Mouse (Mus musculus): ENCODE data around the gene Fbxo42. TPM values are rescaled to one million over a fixed set of nuclear protein-coding genes. Genes with fewer than 3 reads are reported as not detected.

Fbxo42 gene
- polyA plus RNA-seq, 1 experiment from 2014 or later, result 31.9 TPM

DNA sequence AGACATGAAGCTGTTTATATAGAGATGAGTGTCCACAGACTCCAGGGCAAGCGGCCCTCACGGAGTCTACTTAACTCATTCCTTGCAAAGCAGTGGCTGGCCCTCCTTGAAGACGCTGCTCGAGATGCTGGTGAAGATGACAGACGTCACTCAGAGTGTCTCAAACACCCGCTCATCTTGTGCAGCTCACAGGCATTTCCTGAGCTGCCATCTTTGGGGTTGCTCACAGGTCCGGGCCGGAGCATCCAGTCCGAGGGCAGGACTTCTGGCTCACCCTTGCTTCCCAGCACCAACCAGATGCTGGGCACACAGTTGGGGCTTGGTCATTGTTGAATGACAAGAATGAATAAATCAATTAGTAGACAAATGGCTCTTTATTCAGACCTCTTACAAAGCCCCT is 65.2 kb downstream of the Fbxo42 start:
- H3K4me3 ChIP-seq (replicated peaks; ENCODE audit: low read depth, low read length), result no peak overlapping the region
- H3K4me1 ChIP-seq (ENCODE audit: control insufficient read depth, insufficient read depth, low read length), result peaks cover 14% of the 10 kb centered on the region
- no peaks in the 10 kb centered on the region for H3K27me3 ChIP-seq (ENCODE audit: control insufficient read depth, insufficient read depth, low read length)
- H3K4me2 ChIP-seq (ENCODE audit: low read length), result no peak overlapping the region
- WGBS, result 83% methylated on average over 9 of the region's 9 CpGs
- no peaks in the 10 kb centered on the region for H3K36me3 ChIP-seq (ENCODE audit: control insufficient read depth, insufficient read depth, low read length)
- no peak for DNase-seq
- H3K9ac ChIP-seq (replicated peaks; ENCODE audit: low read length), result no peak overlapping the region; the same call in 1 of the 2 replicates
- H3K27ac ChIP-seq (replicated peaks; ENCODE audit: low read depth, low read length), result no peak overlapping the region
- no peaks in the 10 kb centered on the region for H3K9me3 ChIP-seq (ENCODE audit: control insufficient read depth, low read length)
- ATAC-seq (ENCODE audit: low FRiP score, low TSS enrichment), result no peak

DNA sequence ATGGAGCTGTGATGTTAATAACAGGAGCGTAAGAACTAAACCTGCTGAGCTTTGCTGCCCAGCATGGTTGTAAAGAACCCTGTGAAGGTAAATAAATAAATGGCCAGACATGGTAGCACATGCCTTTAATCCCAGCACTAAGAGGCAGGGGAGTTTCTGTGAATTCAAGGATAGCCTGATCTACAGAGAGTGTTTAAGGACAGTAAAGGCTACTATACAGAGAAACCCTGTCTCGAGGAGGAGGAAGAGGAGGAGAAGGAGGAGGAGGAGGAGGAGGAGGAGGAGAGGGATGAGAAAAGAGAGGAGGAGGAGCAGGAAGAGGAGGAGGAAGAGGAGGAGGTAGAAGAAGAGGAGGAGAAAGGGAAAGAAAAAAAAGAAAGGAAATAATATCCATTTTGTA is 65.6 kb downstream of the Fbxo42 start:
- peak; percentile 18; the same call in 1 of the 2 replicates for ATAC-seq (ENCODE audit: low FRiP score, low TSS enrichment)
- Histone ChIP-seq H3K4me3 (replicated peaks; ENCODE audit: low read depth, low read length) (peak overlapping the region; percentile 54), H3K27me3 (ENCODE audit: control insufficient read depth, insufficient read depth, low read length) (no peaks in the 10 kb centered on the region), H3K4me2 (ENCODE audit: low read length) (peak overlapping the region; percentile 92), H3K9me3 (ENCODE audit: control insufficient read depth, low read length) (no peaks in the 10 kb centered on the region), H3K9ac (replicated peaks; ENCODE audit: low read length) (peak overlapping the region; percentile 64; the same call in 1 of the 2 replicates), H3K27ac (replicated peaks; ENCODE audit: low read depth, low read length) (peak overlapping the region; percentile 69), H3K36me3 (ENCODE audit: control insufficient read depth, insufficient read depth, low read length) (no peaks in the 10 kb centered on the region), H3K4me1 (ENCODE audit: control insufficient read depth, insufficient read depth, low read length) (peaks cover 14% of the 10 kb centered on the region)
- WGBS, result 37% methylated on average over 2 of the region's 2 CpGs
- no peak for DNase-seq

DNA sequence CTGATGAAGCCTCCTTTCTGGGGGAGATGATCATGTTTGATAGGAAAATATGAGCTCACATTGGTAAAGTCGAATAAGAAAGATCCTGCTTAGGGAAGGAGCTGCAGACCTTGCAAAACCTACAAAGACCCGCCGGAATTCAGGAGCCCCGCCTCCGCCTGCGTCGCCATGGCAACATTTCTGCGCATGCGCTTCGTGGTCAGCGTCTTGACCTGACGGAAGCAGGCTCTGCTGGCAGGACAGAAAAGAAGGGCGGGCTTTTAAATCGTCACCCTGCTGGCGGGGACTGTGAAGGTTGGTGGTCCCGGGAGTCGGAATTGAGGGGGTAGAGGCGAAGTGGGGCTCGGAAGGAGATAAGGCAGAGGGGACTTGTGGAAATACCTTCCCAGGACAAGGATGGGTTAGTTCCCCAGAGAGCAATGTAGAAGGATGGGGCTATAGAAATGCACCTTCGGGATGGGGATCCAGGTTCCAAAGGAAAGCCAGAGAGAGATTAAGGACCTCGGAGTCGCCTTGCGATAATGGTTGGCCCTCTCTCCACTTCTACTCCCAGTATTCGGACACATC is 66.1 kb downstream of the Fbxo42 start, which contains the start of gene Rsg1:
Gene Rsg1 (plus strand): TSS at position 187 of the 567 bp plus-strand sequence.
- Histone ChIP-seq H3K27ac (replicated peaks; ENCODE audit: low read depth, low read length) (peak within 1 kb of the TSS; percentile 69), H3K27me3 (ENCODE audit: control insufficient read depth, insufficient read depth, low read length) (no peaks in the 10 kb centered on the region), H3K4me3 (replicated peaks; ENCODE audit: low read depth, low read length) (peak within 1 kb of the TSS; percentile 54), H3K9me3 (ENCODE audit: control insufficient read depth, low read length) (no peaks in the 10 kb centered on the region), H3K4me1 (ENCODE audit: control insufficient read depth, insufficient read depth, low read length) (peaks cover 14% of the 10 kb centered on the region), H3K9ac (replicated peaks; ENCODE audit: low read length) (peak within 1 kb of the TSS; percentile 64), H3K4me2 (ENCODE audit: low read length) (peak within 1 kb of the TSS; percentile 92), H3K36me3 (ENCODE audit: control insufficient read depth, insufficient read depth, low read length) (no peaks in the 10 kb centered on the region)
- WGBS, result under 1% methylated on average over 24 of the region's 24 CpGs
- ATAC-seq (ENCODE audit: low FRiP score, low TSS enrichment) (peak; percentile 72), DNase-seq (peak; percentile 98)

DNA sequence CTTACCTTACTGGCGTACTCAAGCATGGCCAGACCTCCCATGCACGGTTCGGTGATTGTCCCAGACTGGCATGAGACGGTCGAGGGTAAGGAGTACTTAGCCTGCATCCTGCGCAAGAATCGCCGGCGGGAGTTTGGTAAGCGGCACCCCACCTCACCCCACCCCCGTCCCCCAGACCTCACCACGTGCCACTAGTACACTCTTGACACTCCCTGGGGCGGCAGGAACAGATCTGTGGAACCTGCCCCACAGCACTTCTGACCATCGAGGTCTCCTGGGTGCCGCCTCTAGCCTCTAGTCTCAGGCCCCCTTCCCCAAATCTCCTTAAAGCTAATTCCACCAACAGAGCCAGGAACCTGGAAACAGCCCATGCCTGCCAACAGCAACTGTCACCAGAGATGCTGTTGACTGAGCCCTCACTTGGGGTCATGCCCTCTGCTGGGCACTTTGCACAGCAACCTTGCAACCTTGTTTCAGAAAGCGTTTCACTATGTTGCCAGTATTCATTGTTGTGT is 66.7 kb downstream of the Fbxo42 start:
- ATAC-seq (ENCODE audit: low FRiP score, low TSS enrichment) (peak; percentile 55), DNase-seq (peak; percentile 44)
- Histone ChIP-seq H3K4me1 (ENCODE audit: control insufficient read depth, insufficient read depth, low read length) (peaks cover 14% of the 10 kb centered on the region), H3K9ac (replicated peaks; ENCODE audit: low read length) (peak overlapping the region; percentile 64), H3K4me2 (ENCODE audit: low read length) (peak overlapping the region; percentile 92), H3K27me3 (ENCODE audit: control insufficient read depth, insufficient read depth, low read length) (no peaks in the 10 kb centered on the region), H3K9me3 (ENCODE audit: control insufficient read depth, low read length) (no peaks in the 10 kb centered on the region), H3K27ac (replicated peaks; ENCODE audit: low read depth, low read length) (peak overlapping the region; percentile 69; the same call in 1 of the 2 replicates), H3K4me3 (replicated peaks; ENCODE audit: low read depth, low read length) (peak overlapping the region; percentile 54), H3K36me3 (ENCODE audit: control insufficient read depth, insufficient read depth, low read length) (no peaks in the 10 kb centered on the region)
- WGBS, result 1% methylated on average over 16 of the region's 16 CpGs

DNA sequence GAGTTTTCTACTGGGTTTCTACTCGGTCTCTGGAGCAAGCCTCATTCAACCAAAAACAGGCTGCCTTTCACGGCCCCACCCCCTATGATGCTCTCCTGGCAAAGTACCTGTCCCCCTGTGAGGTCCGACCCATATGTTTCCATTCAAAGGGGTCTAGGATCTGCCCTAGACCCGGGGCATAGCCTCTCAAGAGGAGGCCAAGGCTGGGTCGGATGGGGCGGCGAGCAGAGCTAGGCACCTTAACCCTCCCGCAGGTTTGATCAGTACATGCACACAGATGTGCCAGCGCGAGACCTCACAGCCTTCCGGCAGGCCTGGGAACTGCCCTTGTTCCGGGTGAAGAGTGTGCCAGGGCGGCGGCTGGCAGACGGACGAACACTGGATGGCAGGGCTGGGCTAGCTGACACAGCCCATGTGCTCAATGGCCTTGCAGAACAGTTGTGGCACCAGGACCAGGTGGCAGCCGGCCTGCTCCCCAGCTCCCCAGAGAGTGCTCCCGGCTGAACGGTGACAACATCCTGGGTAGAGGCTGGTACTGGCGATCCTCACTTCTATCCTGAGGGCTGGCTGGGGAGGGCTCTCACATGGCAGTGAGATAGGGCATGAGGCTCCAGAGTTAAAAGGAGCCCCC is 72.0 kb downstream of the Fbxo42 start:
- H3K27me3 ChIP-seq (ENCODE audit: control insufficient read depth, insufficient read depth, low read length), result no peaks in the 10 kb centered on the region
- DNase-seq (no peak), ATAC-seq (ENCODE audit: low FRiP score, low TSS enrichment) (no peak)
- H3K4me3 ChIP-seq (replicated peaks; ENCODE audit: low read depth, low read length), result no peak overlapping the region
- no peak overlapping the region for H3K9ac ChIP-seq (replicated peaks; ENCODE audit: low read length)
- H3K4me1 ChIP-seq (ENCODE audit: control insufficient read depth, insufficient read depth, low read length), result peaks cover 1% of the 10 kb centered on the region; the same call in 1 of the 2 replicates
- WGBS, result 84% methylated on average over 20 of the region's 20 CpGs
- no peak overlapping the region for H3K4me2 ChIP-seq (ENCODE audit: low read length)
- no peaks in the 10 kb centered on the region for H3K9me3 ChIP-seq (ENCODE audit: control insufficient read depth, low read length)
- H3K27ac ChIP-seq (replicated peaks; ENCODE audit: low read depth, low read length), result no peak overlapping the region
- no peaks in the 10 kb centered on the region for H3K36me3 ChIP-seq (ENCODE audit: control insufficient read depth, insufficient read depth, low read length)

DNA sequence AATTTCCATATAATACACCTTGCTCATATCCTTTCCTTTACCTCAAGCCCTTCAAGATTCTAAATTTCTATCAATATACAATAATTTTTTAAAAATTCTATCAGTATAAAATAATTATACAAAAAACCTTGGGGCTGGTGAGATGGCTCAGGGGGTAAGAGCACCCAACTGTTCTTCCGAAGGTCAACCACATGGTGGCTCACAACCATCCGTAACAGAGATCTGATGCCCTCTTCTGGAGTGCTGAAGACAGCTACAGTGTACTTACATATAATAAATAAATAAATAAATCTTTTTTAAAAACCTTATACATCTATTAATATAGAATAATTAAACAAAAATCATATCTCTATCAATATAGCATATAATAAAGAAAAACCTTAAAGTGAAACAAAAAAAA is 74.1 kb downstream of the Fbxo42 start:
- no peak overlapping the region for H3K9ac ChIP-seq (replicated peaks; ENCODE audit: low read length)
- no peaks in the 10 kb centered on the region for H3K27me3 ChIP-seq (ENCODE audit: control insufficient read depth, insufficient read depth, low read length)
- ATAC-seq (ENCODE audit: low FRiP score, low TSS enrichment) (no peak), DNase-seq (no peak)
- no peaks in the 10 kb centered on the region for H3K36me3 ChIP-seq (ENCODE audit: control insufficient read depth, insufficient read depth, low read length)
- no peak overlapping the region for H3K4me3 ChIP-seq (replicated peaks; ENCODE audit: low read depth, low read length)
- H3K4me2 ChIP-seq (ENCODE audit: low read length), result no peak overlapping the region
- H3K27ac ChIP-seq (replicated peaks; ENCODE audit: low read depth, low read length), result no peak overlapping the region
- no peaks in the 10 kb centered on the region for H3K4me1 ChIP-seq (ENCODE audit: control insufficient read depth, insufficient read depth, low read length)
- WGBS, result 76% methylated on average over 2 of the region's 2 CpGs
- no peaks in the 10 kb centered on the region for H3K9me3 ChIP-seq (ENCODE audit: control insufficient read depth, low read length)

DNA sequence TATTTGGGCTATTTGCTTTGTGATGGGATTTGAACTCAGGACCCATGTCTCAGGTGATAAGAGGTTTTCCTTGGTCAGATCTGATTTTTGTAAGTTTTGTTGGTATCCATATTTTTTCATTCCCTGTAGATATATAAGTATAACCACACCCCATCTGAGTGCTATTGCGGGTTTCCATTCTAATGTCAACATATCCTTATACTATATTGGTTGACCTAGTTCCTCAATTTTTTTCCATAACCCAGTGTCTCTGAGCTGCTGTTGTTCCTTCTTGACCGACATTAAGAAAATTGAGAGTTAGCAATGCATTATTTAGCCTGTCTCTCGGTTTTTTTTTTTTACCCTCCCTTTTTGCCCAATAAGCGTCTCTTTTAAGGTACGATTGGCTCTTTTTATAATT is 75.0 kb downstream of the Fbxo42 start:
- 95% methylated on average over 5 of the region's 5 CpGs for WGBS
- DNase-seq (no peak), ATAC-seq (ENCODE audit: low FRiP score, low TSS enrichment) (no peak)
- no peaks in the 10 kb centered on the region for H3K27me3 ChIP-seq (ENCODE audit: control insufficient read depth, insufficient read depth, low read length)
- no peaks in the 10 kb centered on the region for H3K4me1 ChIP-seq (ENCODE audit: control insufficient read depth, insufficient read depth, low read length)
- no peak overlapping the region for H3K4me3 ChIP-seq (replicated peaks; ENCODE audit: low read depth, low read length)
- H3K9me3 ChIP-seq (ENCODE audit: control insufficient read depth, low read length), result no peaks in the 10 kb centered on the region
- H3K9ac ChIP-seq (replicated peaks; ENCODE audit: low read length), result no peak overlapping the region
- H3K4me2 ChIP-seq (ENCODE audit: low read length), result no peak overlapping the region
- H3K36me3 ChIP-seq (ENCODE audit: control insufficient read depth, insufficient read depth, low read length), result no peaks in the 10 kb centered on the region
- no peak overlapping the region for H3K27ac ChIP-seq (replicated peaks; ENCODE audit: low read depth, low read length)

DNA sequence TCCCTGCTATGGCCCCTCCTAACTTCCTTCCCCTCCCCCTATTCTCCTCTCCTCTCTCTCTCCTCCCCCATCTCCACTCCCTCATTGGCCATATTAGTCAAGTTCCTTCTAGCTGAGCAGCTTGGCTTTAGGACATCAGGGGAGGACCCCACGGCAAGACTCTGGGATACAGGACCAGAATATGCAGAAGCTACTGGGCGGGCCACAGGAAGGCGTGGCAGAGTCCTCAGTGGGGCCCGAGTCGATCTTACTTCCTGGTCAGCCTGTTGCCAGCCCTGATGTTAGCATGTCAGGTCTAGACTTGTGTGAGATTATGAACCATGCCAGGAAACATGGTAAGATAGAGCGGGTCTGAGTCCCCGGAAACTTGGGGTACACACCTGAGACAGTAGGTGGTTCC is 81.0 kb downstream of the Fbxo42 start:
- Histone ChIP-seq H3K4me3 (replicated peaks; ENCODE audit: low read depth, low read length) (no peak overlapping the region), H3K9me3 (ENCODE audit: control insufficient read depth, low read length) (no peaks in the 10 kb centered on the region), H3K4me1 (ENCODE audit: control insufficient read depth, insufficient read depth, low read length) (no peaks in the 10 kb centered on the region), H3K36me3 (ENCODE audit: control insufficient read depth, insufficient read depth, low read length) (no peaks in the 10 kb centered on the region), H3K9ac (replicated peaks; ENCODE audit: low read length) (no peak overlapping the region), H3K27ac (replicated peaks; ENCODE audit: low read depth, low read length) (no peak overlapping the region), H3K4me2 (ENCODE audit: low read length) (no peak overlapping the region), H3K27me3 (ENCODE audit: control insufficient read depth, insufficient read depth, low read length) (no peaks in the 10 kb centered on the region)
- 92% methylated on average over 7 of the region's 7 CpGs for WGBS
- DNase-seq (no peak), ATAC-seq (ENCODE audit: low FRiP score, low TSS enrichment) (no peak)

DNA sequence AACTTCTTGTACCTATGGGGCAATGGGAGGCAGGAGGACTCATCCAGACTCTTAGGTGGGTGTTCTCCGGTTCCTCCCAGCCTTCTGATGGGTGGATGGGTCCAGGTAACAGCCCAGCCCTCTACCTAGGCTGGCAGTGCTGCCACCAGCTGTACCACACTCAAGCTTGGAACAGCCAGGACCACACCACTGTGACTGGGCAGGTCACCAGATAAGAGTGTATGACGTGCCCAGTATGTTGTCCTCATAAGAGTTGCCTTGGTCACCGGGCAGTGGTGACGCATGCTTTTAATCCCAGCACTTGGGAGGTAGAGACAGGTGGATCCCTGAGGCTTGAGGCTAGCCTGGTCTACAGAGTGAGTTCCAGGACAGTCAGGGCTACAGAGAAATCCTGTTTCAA is 85.5 kb downstream of the Fbxo42 start:
- ATAC-seq (ENCODE audit: low FRiP score, low TSS enrichment), result no peak
- no peak for DNase-seq
- Histone ChIP-seq H3K4me1 (ENCODE audit: control insufficient read depth, insufficient read depth, low read length) (no peaks in the 10 kb centered on the region), H3K27ac (replicated peaks; ENCODE audit: low read depth, low read length) (no peak overlapping the region), H3K4me3 (replicated peaks; ENCODE audit: low read depth, low read length) (no peak overlapping the region), H3K27me3 (ENCODE audit: control insufficient read depth, insufficient read depth, low read length) (0 out of 2 replicates have a peak, but pooled peaks cover 3% of the 10 kb centered on the region), H3K9me3 (ENCODE audit: control insufficient read depth, low read length) (no peaks in the 10 kb centered on the region), H3K9ac (replicated peaks; ENCODE audit: low read length) (no peak overlapping the region), H3K36me3 (ENCODE audit: control insufficient read depth, insufficient read depth, low read length) (no peaks in the 10 kb centered on the region), H3K4me2 (ENCODE audit: low read length) (no peak overlapping the region)
- WGBS, result 92% methylated on average over 4 of the region's 4 CpGs

All from midbrain, embryonic 14.5 days (tissue).